25 mouse cellular contexts compared by ENCODE assay signal in the genomic region with DNA sequence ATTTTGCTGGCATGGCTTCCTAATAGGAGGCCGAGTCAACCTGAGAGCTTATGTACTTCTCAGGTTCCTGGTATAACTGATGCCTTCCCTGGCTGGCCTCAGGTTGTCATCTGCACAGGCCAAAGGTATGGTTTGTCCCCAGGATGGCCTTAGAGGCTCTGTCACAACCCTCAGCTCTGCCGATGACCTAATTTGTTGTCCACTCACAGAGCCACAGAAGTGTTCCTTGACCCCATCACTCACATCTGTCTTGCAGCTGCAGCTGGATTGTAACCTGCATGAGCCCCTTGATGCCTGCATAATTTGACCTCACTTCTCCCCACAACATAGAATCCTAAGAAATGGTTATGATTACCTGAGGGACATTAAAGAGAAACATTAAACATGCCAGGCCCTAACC. TPM values are rescaled to one million over a fixed set of nuclear protein-coding genes. Genes with fewer than 3 reads are reported as not detected.
"Had no signal": no experiment of that assay in that cellular context is flagged by ENCODE, and none has a peak within 500 bp of the region (broad histone marks: within the 10 kb centered on the region; RNA-seq: fewer than 3 reads in every experiment).

No protein-coding gene starts in this region.

- H3K4me1 ChIP-seq: hindbrain, embryonic 13.5 days; hindbrain, embryonic 15.5 days; kidney, embryonic 15.5 days; liver, embryonic 12.5 days had no signal

- H3K9me3 ChIP-seq: heart, embryonic 10.5 days; heart, embryonic 13.5 days; hindbrain, embryonic 13.5 days; hindbrain, embryonic 15.5 days; kidney, embryonic 15.5 days; limb, embryonic 13.5 days; limb, embryonic 15.5 days; liver, embryonic 12.5 days had no signal

- H3K4me3 ChIP-seq: heart, adult 2 months; heart, embryonic 10.5 days; heart, embryonic 13.5 days; hindbrain, embryonic 13.5 days; hindbrain, embryonic 15.5 days; kidney, embryonic 15.5 days; limb, embryonic 13.5 days; limb, embryonic 15.5 days; liver, embryonic 12.5 days had no signal

- H3K4me2 ChIP-seq: heart, embryonic 13.5 days; hindbrain, embryonic 13.5 days; hindbrain, embryonic 15.5 days; kidney, embryonic 15.5 days; limb, embryonic 13.5 days; limb, embryonic 15.5 days; liver, embryonic 12.5 days had no signal

- H3K9ac ChIP-seq: hindbrain, embryonic 13.5 days; hindbrain, embryonic 15.5 days; kidney, embryonic 15.5 days; limb, embryonic 13.5 days; limb, embryonic 15.5 days; liver, embryonic 12.5 days; liver, embryonic 14.5 days had no signal

- H3K36me3 ChIP-seq: hindbrain, embryonic 13.5 days; hindbrain, embryonic 15.5 days; kidney, embryonic 15.5 days; limb, embryonic 15.5 days; liver, embryonic 12.5 days had no signal

- H3K27me3 ChIP-seq: heart, embryonic 13.5 days; hindbrain, embryonic 13.5 days; hindbrain, embryonic 15.5 days; kidney, embryonic 15.5 days; limb, embryonic 13.5 days; limb, embryonic 15.5 days; liver, embryonic 12.5 days had no signal

- DNase-seq: gastrocnemius, postnatal 14 days; gastrocnemius, postnatal 36 days; heart, adult 2 months; kidney, adult 11 months; kidney, adult 2 months; kidney, adult 9 months; kidney, postnatal 14 days; kidney, postnatal 36 days; layer of hippocampus, adult 9-11 months; layer of hippocampus, postnatal 36 days; left cerebral cortex, postnatal 4 days; lung, adult 18-20 months had no signal

- ATAC-seq: hindbrain, postnatal 0 days; intestine, embryonic 16.5 days; liver, embryonic 12.5 days had no signal

- H3K27ac ChIP-seq: heart, embryonic 10.5 days; hindbrain, embryonic 13.5 days; hindbrain, embryonic 15.5 days; hindbrain, postnatal 0 days; kidney, embryonic 15.5 days; kidney, postnatal 0 days; limb, embryonic 13.5 days; limb, embryonic 15.5 days; liver, embryonic 12.5 days; liver, embryonic 14.5 days had no signal

RNA-seq across cellular contexts. Expression of a gene that starts 56.8 kb away (rescaled TPM):
- total RNA-seq: hematopoietic stem cell, adult 5-6 weeks had no signal
